Mouse (Mus musculus): ENCODE measurements around the gene Dppa3.

The Dppa3 gene

GRCm38 (mm10) chr6:122626110-122626509, at the start of gene Dppa3:
Gene Dppa3, plus strand, starts transcription at chr6:122626410.
- TF ChIP-seq GATA4 (IDR thresholded peaks at IDR 0.05; ENCODE audit: insufficient replicate concordance, low read length): no peak

DNA sequence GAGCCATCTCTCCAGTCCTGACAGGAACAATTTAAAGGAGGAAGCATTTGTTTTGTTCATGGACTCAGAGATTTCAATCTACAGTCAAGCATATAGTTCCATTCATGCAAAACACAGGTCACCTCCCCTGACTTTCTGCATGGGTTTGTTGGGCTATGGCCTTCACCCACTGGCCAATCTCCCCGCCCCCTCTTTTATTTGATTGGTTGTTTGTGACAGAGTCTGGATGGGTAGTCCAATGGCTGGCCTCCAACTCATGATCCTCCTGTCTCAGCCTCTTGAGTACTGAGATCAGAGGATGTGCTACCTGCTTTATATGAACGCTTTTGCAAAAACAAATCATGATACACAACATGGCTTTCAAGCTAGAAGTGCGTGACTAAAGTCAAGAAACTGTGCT, 49.2 kb upstream of the Dppa3 start:
- TF ChIP-seq GATA4 (IDR thresholded peaks at IDR 0.05; ENCODE audit: insufficient replicate concordance, low read length): no peak

GRCm38 (mm10) chr6:122579086-122579485, 47.1 kb upstream of the Dppa3 start:
- TF ChIP-seq GATA4 (IDR thresholded peaks at IDR 0.05; ENCODE audit: insufficient replicate concordance, low read length): no peak

GRCm38 (mm10) chr6:122591027-122591758, 35.0 kb upstream of the Dppa3 start:
- TF ChIP-seq GATA4 (IDR thresholded peaks at IDR 0.05; ENCODE audit: insufficient replicate concordance, low read length): no peak

GRCm38 (mm10) chr6:122592905-122593304, 33.3 kb upstream of the Dppa3 start:
- no peak for TF ChIP-seq GATA4 (IDR thresholded peaks at IDR 0.05; ENCODE audit: insufficient replicate concordance, low read length)

DNA sequence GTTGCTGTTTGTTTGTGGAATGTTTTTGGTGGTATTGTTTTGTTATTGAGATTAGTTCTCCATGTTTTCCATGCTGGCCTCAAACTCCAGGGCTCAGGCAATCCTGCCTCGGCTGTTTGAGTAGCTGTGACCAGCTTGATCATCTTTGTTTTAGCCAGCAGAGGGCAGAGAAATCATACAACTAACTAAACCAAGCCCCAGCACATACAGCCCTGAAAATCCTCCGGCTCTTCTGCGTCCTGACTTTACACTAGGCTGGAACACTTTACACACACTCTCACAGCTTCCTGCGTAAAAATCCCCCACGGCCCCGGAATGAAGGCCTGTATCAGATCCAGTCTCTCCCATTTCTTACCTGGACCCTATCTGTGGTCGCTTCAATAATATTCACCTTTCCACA, 30.6 kb upstream of the Dppa3 start:
- no peak for TF ChIP-seq GATA4 (IDR thresholded peaks at IDR 0.05; ENCODE audit: insufficient replicate concordance, low read length)

DNA sequence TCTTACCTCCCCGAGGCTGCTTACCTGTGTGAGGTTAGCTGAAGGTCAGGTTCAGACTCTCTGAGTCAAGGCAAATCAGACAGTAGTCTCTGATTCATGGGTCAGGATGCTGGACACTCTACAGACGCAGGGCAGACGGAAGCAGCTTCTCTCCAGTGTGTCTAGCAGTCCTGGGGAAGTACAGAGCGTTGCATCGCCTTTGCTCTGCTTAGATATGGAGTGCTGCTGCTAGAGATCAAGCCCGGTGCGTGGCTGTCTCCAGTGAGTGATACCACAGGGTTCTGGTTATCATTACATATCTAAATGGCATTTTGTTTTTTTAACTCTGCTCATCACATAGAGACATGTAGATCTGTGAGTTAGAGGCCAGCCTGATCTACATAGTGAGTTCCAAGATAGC, 29.6 kb upstream of the Dppa3 start:
- no peak for TF ChIP-seq GATA4 (IDR thresholded peaks at IDR 0.05; ENCODE audit: insufficient replicate concordance, low read length)

- no peak for TF ChIP-seq GATA4 (IDR thresholded peaks at IDR 0.05; ENCODE audit: insufficient replicate concordance, low read length)
Measured at GRCm38 (mm10) chr6:122598014-122598413, 28.2 kb upstream of the Dppa3 start.

GRCm38 (mm10) chr6:122598436-122598835, 27.8 kb upstream of the Dppa3 start:
- no peak for TF ChIP-seq GATA4 (IDR thresholded peaks at IDR 0.05; ENCODE audit: insufficient replicate concordance, low read length)

DNA sequence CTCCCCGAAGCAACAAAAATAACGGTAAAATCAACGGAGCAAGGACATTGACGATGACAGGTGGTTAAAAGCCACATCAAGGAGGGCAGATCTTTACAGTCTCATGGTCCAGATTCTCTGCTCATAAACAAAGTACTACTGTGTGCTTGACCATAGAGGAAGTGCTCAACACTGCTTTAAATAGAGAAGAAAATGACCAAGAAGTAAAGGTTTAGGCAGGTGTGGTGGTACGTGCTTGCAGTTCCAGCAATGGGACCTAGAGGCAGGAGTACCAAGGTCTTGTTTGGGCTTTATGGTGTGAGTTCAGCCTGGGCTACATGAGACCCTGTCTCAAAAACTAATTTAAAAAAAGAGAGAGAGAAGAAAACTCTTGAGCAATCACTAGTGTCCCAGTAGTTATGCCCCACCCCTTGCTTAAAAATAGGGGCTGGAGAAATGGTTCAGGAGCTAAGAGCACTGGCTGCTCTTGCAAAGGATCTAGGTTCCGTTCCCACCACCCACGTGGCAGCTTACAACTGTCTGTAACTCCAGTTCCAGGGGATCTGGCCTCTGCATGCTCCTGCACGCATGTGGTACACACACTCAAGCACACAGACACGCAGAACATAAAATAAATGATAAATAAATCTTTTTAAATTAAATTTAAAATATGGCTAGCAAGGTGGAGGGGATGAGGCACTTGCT, 27.0 kb upstream of the Dppa3 start:
- no peak for TF ChIP-seq GATA4 (IDR thresholded peaks at IDR 0.05; ENCODE audit: insufficient replicate concordance, low read length)

DNA sequence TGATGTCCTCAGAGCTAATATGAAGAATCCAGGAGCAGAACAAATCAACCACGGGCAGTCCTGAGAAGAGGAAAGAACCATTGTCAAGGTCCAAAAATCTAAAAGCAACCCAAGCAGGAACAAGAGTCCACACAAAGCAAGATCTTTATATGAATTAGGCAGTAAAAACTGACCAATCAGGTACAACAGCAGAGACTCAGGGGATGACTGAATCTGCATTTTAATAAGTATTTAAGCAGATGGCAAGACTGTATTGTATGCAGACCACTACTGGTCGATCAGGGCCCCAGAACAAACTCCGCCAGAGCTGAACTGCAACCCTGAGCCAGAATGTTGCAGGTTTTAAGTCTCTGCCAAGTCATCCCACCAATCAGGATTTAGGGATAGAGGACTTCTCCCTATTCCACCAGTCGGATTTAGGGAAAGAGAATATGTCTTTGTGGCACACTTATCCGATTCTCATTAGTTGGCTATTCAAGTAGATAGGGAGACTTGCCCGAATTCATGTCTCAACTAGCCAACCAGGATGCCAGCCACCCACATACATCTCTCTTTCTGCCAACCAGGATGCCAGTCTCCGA, 26.1 kb upstream of the Dppa3 start:
- no peak for TF ChIP-seq GATA4 (IDR thresholded peaks at IDR 0.05; ENCODE audit: insufficient replicate concordance, low read length)

DNA sequence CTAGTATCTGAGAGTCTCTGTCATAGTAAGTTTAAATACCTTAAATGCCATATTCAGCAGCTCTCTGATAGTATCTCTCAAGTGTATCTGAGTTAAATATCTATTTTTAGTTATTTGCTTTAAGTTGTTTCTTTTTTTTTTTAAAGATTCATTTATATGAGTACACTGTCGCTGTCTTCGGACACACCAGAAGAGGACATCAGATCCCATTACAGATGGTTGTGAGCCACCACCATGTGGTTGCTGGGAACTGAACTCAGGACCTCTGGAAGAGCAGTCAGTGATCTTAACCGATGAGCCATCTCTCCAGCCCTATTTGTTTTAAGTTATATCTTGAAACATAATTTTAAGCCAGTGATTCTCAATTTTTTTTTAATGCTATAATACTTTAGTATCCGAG, 25.2 kb upstream of the Dppa3 start:
- TF ChIP-seq GATA4 (IDR thresholded peaks at IDR 0.05; ENCODE audit: insufficient replicate concordance, low read length): no peak

DNA sequence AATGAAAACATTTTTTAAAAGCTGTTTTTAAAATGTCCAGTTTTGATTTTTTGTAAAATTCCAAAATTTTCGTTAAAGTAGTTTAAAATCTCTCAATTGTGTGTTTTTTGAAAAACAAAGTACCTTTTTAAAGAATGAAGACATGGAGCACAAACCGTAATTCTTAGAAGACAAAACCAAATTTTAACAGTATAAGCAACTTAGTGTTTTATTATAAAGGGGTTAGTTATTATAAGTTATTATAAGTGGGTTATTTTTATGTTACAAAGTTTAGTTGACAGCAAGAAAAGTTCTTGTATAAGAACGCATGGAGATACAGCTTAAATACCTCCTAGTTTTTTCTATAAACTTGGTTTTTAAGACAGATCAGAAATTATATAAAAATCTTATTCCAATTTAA, 24.6 kb upstream of the Dppa3 start:
- TF ChIP-seq GATA4 (IDR thresholded peaks at IDR 0.05; ENCODE audit: insufficient replicate concordance, low read length): no peak

DNA sequence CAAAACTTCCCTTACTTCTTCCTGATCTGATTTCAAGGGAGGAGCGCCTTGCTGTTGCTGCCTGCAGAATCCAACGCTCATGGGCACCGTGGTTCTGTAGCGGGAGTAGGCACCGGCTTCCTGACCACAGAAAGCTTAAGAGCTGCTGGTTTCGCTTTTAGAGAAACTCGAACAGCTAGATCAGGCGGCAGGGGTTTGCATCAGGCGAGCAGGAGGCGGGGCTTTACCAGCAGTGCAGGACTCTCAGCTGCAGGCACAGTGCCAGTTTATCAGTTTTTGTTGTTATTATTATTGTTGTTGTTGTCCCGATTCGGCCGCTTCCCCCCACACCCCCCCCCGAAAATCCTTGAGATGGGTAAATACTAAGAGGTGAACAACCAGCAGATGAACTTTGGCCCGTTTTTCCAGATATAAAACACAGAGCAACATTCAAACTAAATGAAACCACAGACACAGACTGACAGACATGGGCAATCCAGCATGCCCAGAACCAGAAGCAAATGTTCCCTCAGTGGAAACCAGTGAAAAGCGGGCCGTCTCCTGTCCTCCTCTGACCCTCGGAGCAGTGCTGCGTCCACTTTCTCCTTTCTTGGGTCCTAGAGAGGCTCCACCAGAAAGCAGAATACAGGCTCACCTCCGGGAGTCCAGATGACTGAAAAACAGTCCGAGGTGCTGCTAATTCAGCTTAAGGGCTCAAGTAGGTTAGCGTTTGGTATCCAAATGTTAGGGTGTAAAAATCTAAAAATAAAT, 23.8 kb upstream of the Dppa3 start, which contains the start of gene Apobec1:
Gene Apobec1 (minus strand): TSS at position 203 of the 750 bp plus-strand sequence.
- peak; percentile 31; the same call in 1 of the 2 replicates for TF ChIP-seq GATA4 (IDR thresholded peaks at IDR 0.05; ENCODE audit: insufficient replicate concordance, low read length)

DNA sequence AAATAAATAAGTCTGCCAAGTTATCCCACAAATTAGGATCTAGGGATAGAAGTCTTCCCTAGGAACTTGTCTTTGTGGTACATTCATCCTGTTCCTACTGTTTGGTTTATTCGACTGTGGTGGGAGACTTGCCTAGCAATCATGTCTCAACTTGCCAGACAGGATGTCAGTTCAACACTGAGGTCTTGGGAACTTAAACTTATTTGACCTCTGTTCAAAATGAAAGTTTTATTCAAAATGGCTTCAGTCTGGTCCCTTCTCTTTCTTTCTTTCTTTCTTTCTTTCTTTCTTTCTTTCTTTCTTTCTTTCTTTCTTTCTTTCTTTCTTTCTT, 23.3 kb upstream of the Dppa3 start:
- no peak for TF ChIP-seq GATA4 (IDR thresholded peaks at IDR 0.05; ENCODE audit: insufficient replicate concordance, low read length)

DNA sequence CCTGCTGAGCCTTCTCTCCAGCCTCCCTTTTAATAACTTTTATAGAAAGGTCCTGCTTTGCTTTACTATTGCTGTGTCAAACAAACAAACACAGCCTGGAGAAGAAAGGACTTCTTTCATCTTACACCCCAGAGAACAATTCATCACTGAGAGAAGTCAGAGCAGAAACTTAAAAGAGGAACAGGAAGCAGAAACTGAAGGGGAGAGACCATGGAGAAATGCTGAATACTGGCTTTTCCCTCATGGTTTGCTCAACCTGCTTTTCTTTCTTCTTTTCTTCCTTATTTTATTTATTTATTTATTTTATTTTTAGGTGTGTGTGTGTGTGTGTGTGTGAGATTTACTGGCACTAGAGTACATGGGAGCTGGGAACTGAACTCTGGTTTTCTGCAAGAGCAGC, 21.9 kb upstream of the Dppa3 start:
- no peak for TF ChIP-seq GATA4 (IDR thresholded peaks at IDR 0.05; ENCODE audit: insufficient replicate concordance, low read length)
